Mouse (Mus musculus): ENCODE measurements around the gene Smcr8.

DNA sequence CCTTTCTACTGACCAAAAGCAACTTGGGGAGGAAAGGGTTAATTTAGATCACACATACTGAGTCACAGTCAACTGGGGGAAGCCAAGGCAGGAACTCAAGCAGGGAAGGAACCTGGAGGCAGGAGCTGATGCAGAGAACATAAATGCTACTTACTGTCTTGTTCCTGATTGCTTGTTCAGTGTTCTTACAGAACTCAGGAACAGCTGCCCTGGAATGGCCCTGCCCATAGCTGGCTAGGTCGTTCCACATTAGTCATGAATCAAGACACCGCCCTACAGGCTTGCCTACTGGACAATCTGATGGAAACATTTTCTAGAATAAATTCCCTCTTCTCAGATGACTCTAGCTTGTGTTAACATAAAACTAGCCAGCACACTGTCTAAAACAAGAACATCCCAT lies 43.1 kb upstream of the Smcr8 start:
- TF ChIP-seq POLR2A (IDR thresholded peaks at IDR 0.05; ENCODE audit: borderline replicate concordance, extremely low read depth, insufficient read depth, insufficient read length, poor library complexity, severe bottlenecking) (no peak), CTCF (IDR thresholded peaks at IDR 0.05; ENCODE audit: borderline replicate concordance, extremely low read depth, insufficient read depth, insufficient read length) (no peak)

Data from brain, embryonic 14.5 days (tissue).